Mouse (Mus musculus) ES-E14 (cell line): ENCODE results near the gene Bex4. TPM values are rescaled to one million over a fixed set of nuclear protein-coding genes. Genes with fewer than 3 reads are reported as not detected.

Experiments used
- DNase-seq: peaks from one replicate; pipeline ENCODE4 v3.0.0-alpha.2; 2013; ENCODE audit warnings: low read depth, low spot score
- H3K27ac ChIP-seq: 2 replicates; pipeline ENCODE4 v1.5.1; 2012; ENCODE audit warnings: low read depth, mild to moderate bottlenecking, low read length, moderate library complexity, mixed read lengths; ENCODE audit not compliant: poor library complexity, insufficient read depth, severe bottlenecking
- H3K36me3 ChIP-seq: 2 replicates; pipeline ENCODE4 v1.6.1; 2012; ENCODE audit warnings: mild to moderate bottlenecking, low read length, moderate library complexity, mixed read lengths; ENCODE audit not compliant: control insufficient read depth, poor library complexity, insufficient read depth, severe bottlenecking
- H3K4me1 ChIP-seq, 2 experiments: fragments of 150-350 bp in 1 of 2; sonication (generic) in 1 of 2; 2 replicates each; pipeline ENCODE4 v1.6.1; 2012; ENCODE audit warnings: low read length in 2 of 2, mild to moderate bottlenecking in 1 of 2, mixed read lengths in 1 of 2; ENCODE audit not compliant: control insufficient read depth in 2 of 2, insufficient read depth in 2 of 2, poor library complexity in 1 of 2
- H3K4me3 ChIP-seq, 2 experiments: fragments of 150-350 bp in 1 of 2; sonication (generic) in 1 of 2; 2 replicates each; pipeline ENCODE4 v1.5.1; 2012; ENCODE audit warnings: low read length in 2 of 2, low read depth in 1 of 2, mild to moderate bottlenecking in 1 of 2, mixed read lengths in 1 of 2; ENCODE audit not compliant: insufficient read depth in 1 of 2, poor library complexity in 1 of 2, severe bottlenecking in 1 of 2
- H3K9ac ChIP-seq: 2 replicates; pipeline ENCODE4 v1.6.1; 2012; ENCODE audit warnings: low read depth, mild to moderate bottlenecking, low read length, mixed read lengths; ENCODE audit not compliant: poor library complexity, insufficient read depth, severe bottlenecking
- H3K9me3 ChIP-seq: fragments of 150-350 bp; sonication (generic); 2 replicates; pipeline ENCODE4 v1.6.1; 2012; ENCODE audit warnings: low read depth, mild to moderate bottlenecking, low read length; ENCODE audit not compliant: control insufficient read depth, insufficient read depth
- CHD2 ChIP-seq: IDR thresholded peaks from 2 replicates; pipeline ENCODE4 v1.6.1; 2014; ENCODE audit warnings: mild to moderate bottlenecking, low read depth, low read length, inconsistent platforms
- HCFC1 ChIP-seq: IDR thresholded peaks from 2 replicates; pipeline ENCODE4 v1.6.1; 2012; ENCODE audit warnings: low read length, inconsistent platforms, borderline replicate concordance; ENCODE audit not compliant: insufficient read depth
- MAFK ChIP-seq: IDR thresholded peaks from 2 replicates; pipeline ENCODE4 v1.6.1; 2014; ENCODE audit warnings: mild to moderate bottlenecking, low read depth, low read length, inconsistent platforms; ENCODE audit not compliant: insufficient read depth
- ZC3H11A ChIP-seq: IDR thresholded peaks from 2 replicates; pipeline ENCODE4 v1.6.1; 2012; ENCODE audit warnings: low read depth, mild to moderate bottlenecking, inconsistent platforms, low read length, borderline replicate concordance
- ZNF384 ChIP-seq: IDR thresholded peaks from 2 replicates; pipeline ENCODE4 v1.6.1; 2012; ENCODE audit warnings: low read depth, low read length, inconsistent platforms
- in situ Hi-C, 2 experiments: fragments of 600-800 bp; cut with MboI; formaldehyde crosslinking; loops; one replicate each; pipeline ENCODE4 v1.15.1; 2025; ENCODE audit warnings: low sequenced_read_pairs in 2 of 2, inconsistent platforms in 1 of 2; ENCODE audit not compliant: unreplicated experiment in 2 of 2
- total RNA-seq: library from RNA; depleted of rRNA; stranded (reverse); fragments of 300-350 nt; gene quantifications from 2 replicates; pipeline ENCODE4 v1.2.3, GENCODE M21; 2012; rRNA removed

Gene Bex4
- total RNA-seq, 1 experiment: 68.7 TPM

DNA sequence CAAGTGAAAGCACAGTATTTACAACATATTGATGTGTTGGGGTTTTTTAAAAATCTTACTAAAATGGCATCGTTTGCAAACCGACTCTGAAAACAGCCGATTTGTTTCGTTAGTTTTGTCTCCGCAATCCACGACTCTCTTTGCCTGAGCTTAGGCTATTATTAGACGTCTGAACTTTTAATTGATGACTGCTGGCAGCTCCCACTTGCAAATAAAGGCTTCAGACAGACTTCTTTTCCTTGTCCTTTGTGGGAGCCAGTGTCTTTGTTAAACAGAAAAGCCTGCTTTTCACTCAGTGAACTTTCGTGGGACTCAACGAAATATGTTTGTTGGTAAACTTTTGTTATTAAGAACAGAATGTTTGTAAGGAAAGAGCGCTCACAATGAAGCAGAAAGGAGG is 34.0 kb downstream of the Bex4 start:
- in situ Hi-C loops: no loop called here
- H3K36me3 ChIP-seq: no peaks in the 10 kb centered on the region
- no peak overlapping the region; the same call in 1 of the 2 replicates for H3K9ac ChIP-seq
- TF ChIP-seq MAFK (no peak), CHD2 (no peak), ZC3H11A (no peak), HCFC1 (no peak), ZNF384 (no peak)
- no peaks in the 10 kb centered on the region for H3K9me3 ChIP-seq
- H3K4me3 ChIP-seq: peak overlapping the region; percentile 15 to 93; a peak in 3 of 4 replicates
- no peak overlapping the region; the same call in 1 of the 2 replicates for H3K27ac ChIP-seq
- DNase-seq: no peak
- peaks cover 0 to 3% of the 10 kb centered on the region in 2 experiments; a peak in 1 of 4 replicates for H3K4me1 ChIP-seq

DNA sequence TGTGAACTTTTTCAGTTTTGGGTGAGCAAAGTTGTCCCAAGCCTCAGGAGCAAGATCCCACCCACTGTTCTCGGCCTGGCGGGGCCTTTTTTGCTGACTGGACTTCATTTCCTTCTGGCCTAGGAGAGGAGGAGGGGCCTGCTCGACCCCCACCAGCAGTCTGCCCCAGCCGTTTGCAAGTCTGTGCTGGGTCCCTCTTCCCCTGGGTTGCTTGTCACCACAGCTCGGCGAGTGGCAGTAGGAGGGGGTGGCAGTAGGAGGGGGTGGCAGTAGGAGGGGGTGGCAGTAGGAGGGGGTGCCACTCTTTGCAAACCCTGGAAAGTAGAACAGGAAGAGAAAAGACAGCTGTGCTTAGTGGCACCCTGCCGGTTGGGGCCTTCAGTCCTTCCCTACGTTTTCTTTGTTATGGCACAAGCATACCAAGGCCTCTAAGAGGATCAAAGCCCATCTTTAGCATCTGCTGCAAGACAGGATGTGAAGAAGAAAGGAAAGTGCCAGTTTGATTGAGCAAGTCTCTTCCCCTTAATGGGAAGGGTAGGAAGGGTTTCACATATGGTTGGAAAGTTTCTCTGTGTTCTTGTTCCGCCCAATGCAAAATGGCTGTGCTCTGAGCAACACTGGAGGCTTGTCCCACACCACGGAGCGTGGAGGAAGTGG is 42.2 kb downstream of the Bex4 start:
- in situ Hi-C loops: no loop called here
- H3K4me1 ChIP-seq: peaks cover 0 to 2% of the 10 kb centered on the region in 2 experiments; a peak in 2 of 4 replicates
- TF ChIP-seq CHD2 (no peak), MAFK (peak; percentile 84)
- peak overlapping the region; percentile 28 to 33; a peak in 1 of 4 replicates for H3K4me3 ChIP-seq
- H3K9ac ChIP-seq: no peak overlapping the region
- no peaks in the 10 kb centered on the region for H3K36me3 ChIP-seq
- H3K9me3 ChIP-seq: no peaks in the 10 kb centered on the region
- 0 out of 2 replicates have a peak overlapping the region, but pooled peaks have one; percentile 53 for H3K27ac ChIP-seq
- no peak for DNase-seq

DNA sequence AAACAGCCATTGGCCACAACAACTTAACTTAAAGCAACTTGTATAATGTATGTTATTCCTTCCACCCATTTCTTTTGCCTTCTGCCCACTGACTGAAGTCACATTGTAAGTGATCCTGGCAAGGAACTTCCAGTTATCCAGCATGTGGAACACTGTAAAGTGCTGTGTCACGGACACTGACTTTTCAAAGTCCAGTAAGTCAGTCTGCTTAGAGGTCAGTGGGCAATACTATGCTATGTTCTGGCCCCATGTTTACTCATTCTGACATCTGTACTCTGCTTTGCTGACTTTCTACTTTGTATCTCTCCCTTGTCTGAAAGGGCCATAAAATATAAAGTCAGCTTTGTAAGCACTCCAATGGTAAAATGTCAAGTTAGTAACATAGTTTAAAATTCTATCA is 44.3 kb downstream of the Bex4 start:
- H3K4me1 ChIP-seq: peaks cover 0 to 2% of the 10 kb centered on the region in 2 experiments; a peak in 1 of 4 replicates
- no peak for DNase-seq
- H3K36me3 ChIP-seq: no peaks in the 10 kb centered on the region
- in situ Hi-C loops: no loop called here
- no peak overlapping the region for H3K9ac ChIP-seq
- no peaks in the 10 kb centered on the region for H3K9me3 ChIP-seq
- TF ChIP-seq ZC3H11A (no peak), ZNF384 (no peak), HCFC1 (no peak), CHD2 (no peak), MAFK (no peak)
- H3K27ac ChIP-seq: no peak overlapping the region
- H3K4me3 ChIP-seq: no peak overlapping the region

Other genes with a start within 250 kb of the Bex4 start
- 54.2 and 89.3 TPM in 2 replicates for gene Arxes2, start 145.2 kb upstream of the Bex4 start, total RNA-seq
- gene Arxes1, start 105.6 kb upstream of the Bex4 start, total RNA-seq: 17.7 and 30.7 TPM in 2 replicates
- gene Bex2, start 70.8 kb upstream of the Bex4 start, total RNA-seq: 43.2 and 54.1 TPM in 2 replicates
- gene Nxf3, start 53.7 kb upstream of the Bex4 start, total RNA-seq: 3.0 and 6.6 TPM in 2 replicates
- 35.5 and 76.2 TPM in 2 replicates for gene Tceal8, start 33.3 kb downstream of the Bex4 start, total RNA-seq
- gene Tceal5, start 64.9 kb downstream of the Bex4 start, total RNA-seq: 1.6 and 6.2 TPM in 2 replicates
- 1.2 and 2.8 TPM in 2 replicates for gene Tceal7, start 75.8 kb downstream of the Bex4 start, total RNA-seq
- gene Bex1, start 76.5 kb downstream of the Bex4 start, total RNA-seq: 389 and 461 TPM in 2 replicates
- 121 and 243 TPM in 2 replicates for gene Tceal9, start 106.1 kb downstream of the Bex4 start, total RNA-seq
- 358 and 629 TPM in 2 replicates for gene Bex3, start 131.3 kb downstream of the Bex4 start, total RNA-seq